Mouse (Mus musculus) lung, embryonic 14.5 days (tissue): ENCODE measurements at regions not wholly inside any gene's neighbourhood (a gene's known extent, or its start where the extent isn't known, plus 50 kb on each side); places are given as distances from the start of the nearest gene placed in this dataset.
A peak's percentile ranks its signal among the peaks of the same experiment; 100 is the strongest.

ENCODE experiments used
- ATAC-seq: fragments of 200-750 bp; cut with Nextera tagmentation; 2 replicates; pipeline ENCODE4 v1.8.0; 2017; ENCODE audit warnings: mild to moderate bottlenecking, moderate TSS enrichment, moderate library complexity; ENCODE audit not compliant: insufficient read depth
- DNase-seq: peaks from one replicate; pipeline ENCODE4 v3.0.0-alpha.2; 2015
- H3K27ac ChIP-seq: fragments of 300-500 bp; sonication (generic); 2 replicates; pipeline ENCODE4 v1.5.1; 2014; ENCODE audit warnings: low read depth, mild to moderate bottlenecking, moderate library complexity
- H3K27me3 ChIP-seq: fragments of 300-500 bp; sonication (generic); 2 replicates; pipeline ENCODE4 v1.6.1; 2014; ENCODE audit warnings: low read length, control low read depth; ENCODE audit not compliant: insufficient read depth
- H3K36me3 ChIP-seq: fragments of 300-500 bp; sonication (generic); 2 replicates; pipeline ENCODE4 v1.6.1; 2014; ENCODE audit warnings: control low read depth; ENCODE audit not compliant: insufficient read depth
- H3K4me1 ChIP-seq: fragments of 300-500 bp; sonication (generic); 2 replicates; pipeline ENCODE4 v1.6.1; 2014; ENCODE audit warnings: antibody characterized with exemption, control low read depth; ENCODE audit not compliant: insufficient read depth
- H3K4me2 ChIP-seq: fragments of 300-500 bp; sonication (generic); 2 replicates; pipeline ENCODE4 v1.6.1; 2014; ENCODE audit warnings: mild to moderate bottlenecking
- H3K4me3 ChIP-seq: fragments of 300-500 bp; sonication (generic); 2 replicates; pipeline ENCODE4 v1.5.1; 2014; ENCODE audit warnings: low read depth, low read length
- H3K9ac ChIP-seq: fragments of 300-500 bp; sonication (generic); 2 replicates; pipeline ENCODE4 v1.6.1; 2014
- H3K9me3 ChIP-seq: fragments of 300-500 bp; sonication (generic); 2 replicates; pipeline ENCODE4 v1.6.1; 2016; ENCODE audit warnings: low read depth, low read length, control low read depth
- CTCF ChIP-seq: IDR thresholded peaks from 2 replicates; pipeline ENCODE4 v1.5.1; 2016; ENCODE audit warnings: antibody characterized with exemption, low read depth
- WGBS: fragments of 180-500 bp; shearing (Covaris S2); extraction: QIAGEN DNeasy Blood & Tissue Kit; methylation state at CpG from one replicate; pipeline ENCODE4 v1.1.7; 2014; 5-methylcytosine and 5-hydroxymethylcytosine counted together

DNA sequence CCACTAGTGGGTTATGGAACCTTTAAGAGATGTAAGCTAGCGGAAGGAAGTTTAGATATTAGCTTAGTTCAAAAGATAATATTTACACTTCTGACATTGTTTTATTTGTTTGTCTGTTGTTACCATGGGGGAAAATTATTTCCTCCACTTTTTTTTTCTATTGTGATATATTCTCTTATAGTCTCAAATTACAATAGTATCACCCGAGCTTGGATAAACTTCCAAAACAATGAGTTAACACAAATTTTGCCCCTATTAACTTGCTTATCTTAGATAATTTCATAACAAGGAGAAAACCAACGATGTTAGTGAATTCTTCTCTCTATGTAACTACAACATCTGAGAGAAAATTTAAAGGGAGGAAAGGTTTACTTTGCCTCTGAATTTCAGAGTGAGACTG is 1350.1 kb downstream of the Cdh8 start:
- H3K9ac ChIP-seq: no peak overlapping the region
- no peaks in the 10 kb centered on the region for H3K9me3 ChIP-seq
- no peak overlapping the region for H3K4me3 ChIP-seq
- no peak for DNase-seq
- WGBS: 63% methylated on average over 3 of the region's 3 CpGs
- no peak for ATAC-seq
- H3K36me3 ChIP-seq: no peaks in the 10 kb centered on the region
- no peaks in the 10 kb centered on the region for H3K4me1 ChIP-seq
- no peak overlapping the region for H3K27ac ChIP-seq
- no peaks in the 10 kb centered on the region for H3K27me3 ChIP-seq
- H3K4me2 ChIP-seq: no peak overlapping the region
- TF ChIP-seq CTCF: no peak

DNA sequence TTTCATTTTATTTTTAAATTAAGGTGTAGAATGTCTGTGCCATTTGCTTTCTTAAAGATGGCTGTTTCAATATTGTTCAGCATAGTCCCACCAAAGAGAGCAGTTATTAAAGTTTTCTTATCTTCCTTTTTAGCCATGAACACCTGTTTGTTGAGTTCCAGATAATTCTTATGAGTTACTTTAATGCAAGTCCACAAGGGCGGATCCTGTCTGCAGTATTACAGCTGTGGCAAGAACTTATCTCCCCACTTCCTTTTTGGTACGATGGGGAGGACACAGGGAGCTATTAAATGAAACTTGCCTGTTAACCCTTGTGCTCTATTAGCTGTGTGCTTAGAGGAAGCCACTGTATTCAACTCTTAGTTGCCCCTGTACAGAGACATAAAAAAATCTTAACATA is 1350.9 kb downstream of the Cdh8 start:
- no peaks in the 10 kb centered on the region for H3K36me3 ChIP-seq
- no peaks in the 10 kb centered on the region for H3K9me3 ChIP-seq
- DNase-seq (no peak), ATAC-seq (no peak)
- no peaks in the 10 kb centered on the region for H3K4me1 ChIP-seq
- H3K9ac ChIP-seq: no peak overlapping the region
- no peak overlapping the region for H3K4me3 ChIP-seq
- no peak overlapping the region for H3K4me2 ChIP-seq
- H3K27ac ChIP-seq: no peak overlapping the region
- 47% methylated on average over 2 of the region's 2 CpGs for WGBS
- no peak for TF ChIP-seq CTCF
- no peaks in the 10 kb centered on the region for H3K27me3 ChIP-seq

DNA sequence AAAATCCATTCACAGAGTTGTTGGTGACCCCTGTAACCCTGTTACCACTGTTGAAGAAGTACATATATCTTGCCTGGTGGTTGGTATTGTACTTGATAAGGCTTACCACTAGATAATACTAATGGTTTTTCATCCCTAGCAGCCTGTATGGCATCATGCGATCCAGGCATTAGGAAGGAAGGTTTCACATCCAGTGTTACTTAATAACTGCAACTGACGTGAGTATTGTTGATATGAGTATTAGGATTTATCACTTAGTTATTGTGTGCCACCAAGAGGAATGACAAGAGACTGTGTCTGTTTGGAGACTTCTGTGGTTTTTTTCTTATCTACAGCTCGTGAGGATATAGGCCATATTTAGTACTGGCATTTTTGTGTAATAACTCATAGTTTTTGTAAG is 1354.5 kb downstream of the Cdh8 start:
- no peaks in the 10 kb centered on the region for H3K9me3 ChIP-seq
- H3K9ac ChIP-seq: no peak overlapping the region
- no peak overlapping the region for H3K27ac ChIP-seq
- no peak overlapping the region for H3K4me3 ChIP-seq
- no peak overlapping the region for H3K4me2 ChIP-seq
- no peaks in the 10 kb centered on the region for H3K36me3 ChIP-seq
- ATAC-seq (no peak), DNase-seq (peak; percentile 2)
- H3K4me1 ChIP-seq: no peaks in the 10 kb centered on the region
- WGBS: 35% methylated on average over 3 of the region's 3 CpGs
- no peaks in the 10 kb centered on the region for H3K27me3 ChIP-seq
- TF ChIP-seq CTCF: no peak

DNA sequence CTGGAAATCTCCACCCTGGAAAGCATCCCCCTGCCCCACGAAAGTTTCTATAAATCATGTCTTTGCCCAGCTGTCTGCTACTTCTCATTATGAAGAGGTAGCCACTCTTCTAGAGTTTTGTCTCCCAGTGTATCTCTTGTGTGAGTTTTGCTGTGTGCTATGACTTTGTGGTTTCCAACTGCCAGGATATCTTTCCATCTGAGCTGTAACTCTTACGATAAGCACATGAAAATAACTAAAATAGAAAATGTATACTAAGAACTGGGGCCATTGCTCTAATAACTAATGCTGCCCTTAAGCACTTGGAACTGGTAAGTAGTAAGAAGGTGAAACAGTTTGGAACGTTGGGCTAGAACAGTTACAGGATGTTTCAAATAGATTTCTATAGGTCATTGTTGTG is 1362.6 kb downstream of the Cdh8 start:
- Histone ChIP-seq H3K4me2 (no peak overlapping the region), H3K9ac (no peak overlapping the region), H3K27me3 (no peaks in the 10 kb centered on the region), H3K4me3 (no peak overlapping the region), H3K9me3 (no peaks in the 10 kb centered on the region), H3K4me1 (no peaks in the 10 kb centered on the region), H3K27ac (no peak overlapping the region), H3K36me3 (no peaks in the 10 kb centered on the region)
- WGBS: 83% methylated on average over 3 of the region's 3 CpGs
- ATAC-seq: no peak
- DNase-seq: no peak
- TF ChIP-seq CTCF: no peak

DNA sequence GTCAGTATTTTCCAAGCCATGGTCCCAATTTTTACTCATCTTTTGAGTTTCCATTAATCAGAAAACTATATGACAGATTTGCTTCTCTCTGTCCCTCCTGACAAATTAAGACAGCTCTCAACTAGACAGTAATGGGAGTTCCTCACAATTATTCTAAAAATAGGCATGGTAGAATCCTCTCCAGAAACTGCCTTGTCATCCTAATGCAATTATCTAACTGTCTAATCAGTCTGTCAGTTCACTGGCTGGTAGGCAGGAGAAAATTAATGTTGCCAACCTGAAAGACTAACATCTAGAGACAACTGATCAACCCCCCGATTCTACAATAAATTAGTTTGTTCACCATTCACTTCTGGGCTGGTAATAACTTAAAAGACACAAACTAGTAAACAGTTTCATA is 1399.7 kb downstream of the Cdh8 start:
- H3K4me2 ChIP-seq: no peak overlapping the region
- no peaks in the 10 kb centered on the region for H3K36me3 ChIP-seq
- H3K27me3 ChIP-seq: no peaks in the 10 kb centered on the region
- H3K4me3 ChIP-seq: no peak overlapping the region
- WGBS: 92% methylated on average over 1 of the region's 1 CpGs
- no peak for TF ChIP-seq CTCF
- H3K27ac ChIP-seq: no peak overlapping the region
- no peak overlapping the region for H3K9ac ChIP-seq
- DNase-seq: no peak
- no peaks in the 10 kb centered on the region for H3K4me1 ChIP-seq
- H3K9me3 ChIP-seq: no peaks in the 10 kb centered on the region
- ATAC-seq: no peak
